Mouse (Mus musculus): ENCODE data around the gene Sept10. TPM values are rescaled to one million over a fixed set of nuclear protein-coding genes. Genes with fewer than 3 reads are reported as not detected.
"Not testable (repeated sequence)": the region's sequence is repeated elsewhere in the genome, so short reads cannot be mapped to it uniquely, and the experiment has no call there.

The Sept10 gene
- polyA plus RNA-seq, 1 experiment = 1.5 TPM

- TF ChIP-seq CTCF (IDR thresholded peaks at IDR 0.05; ENCODE audit: extremely low read depth, insufficient read length, insufficient replicate concordance, low read depth, low read length) (no peak), POLR2A (IDR thresholded peaks at IDR 0.05; ENCODE audit: low read depth, low read length) (no peak)
Measured at GRCm38 (mm10) chr10:59106644-59107043, 115.0 kb downstream of the Sept10 start.

GRCm38 (mm10) chr10:59105885-59106284, 115.8 kb downstream of the Sept10 start:
- H3K27me3 ChIP-seq (ENCODE audit: control insufficient read depth, insufficient read depth, low read length) = no peaks in the 10 kb centered on the region
- H3K4me3 ChIP-seq (ENCODE audit: low read depth, low read length) = no peak overlapping the region
- H3K4me1 ChIP-seq (ENCODE audit: control insufficient read depth, insufficient read depth, insufficient read length, low read length) = no peaks in the 10 kb centered on the region
- no peak for TF ChIP-seq POLR2A (IDR thresholded peaks at IDR 0.05; ENCODE audit: low read depth, low read length)
- no peak for TF ChIP-seq CTCF (IDR thresholded peaks at IDR 0.05; ENCODE audit: extremely low read depth, insufficient read length, insufficient replicate concordance, low read depth, low read length)
- H3K27ac ChIP-seq (ENCODE audit: insufficient read depth, low read depth, low read length) = no peak overlapping the region
- 82% methylated on average over 8 of the region's 8 CpGs for WGBS
- no peaks in the 10 kb centered on the region for H3K36me3 ChIP-seq (ENCODE audit: control insufficient read depth, insufficient read depth, low read length)

More at GRCm38 (mm10) chr10:59106644-59107043, 115.0 kb downstream of the Sept10 start:
- WGBS = 56% methylated on average over 3 of the region's 3 CpGs
- Histone ChIP-seq H3K27ac (ENCODE audit: insufficient read depth, low read depth, low read length) (no peak overlapping the region), H3K36me3 (ENCODE audit: control insufficient read depth, insufficient read depth, low read length) (no peaks in the 10 kb centered on the region), H3K27me3 (ENCODE audit: control insufficient read depth, insufficient read depth, low read length) (no peaks in the 10 kb centered on the region), H3K4me1 (ENCODE audit: control insufficient read depth, insufficient read depth, insufficient read length, low read length) (no peaks in the 10 kb centered on the region), H3K4me3 (ENCODE audit: low read depth, low read length) (no peak overlapping the region)

GRCm38 (mm10) chr10:59104683-59105082, 117.0 kb downstream of the Sept10 start:
- WGBS = 69% methylated on average over 5 of the region's 5 CpGs
- Histone ChIP-seq H3K4me3 (ENCODE audit: low read depth, low read length) (no peak overlapping the region), H3K36me3 (ENCODE audit: control insufficient read depth, insufficient read depth, low read length) (no peaks in the 10 kb centered on the region), H3K4me1 (ENCODE audit: control insufficient read depth, insufficient read depth, insufficient read length, low read length) (no peaks in the 10 kb centered on the region), H3K27ac (ENCODE audit: insufficient read depth, low read depth, low read length) (no peak overlapping the region), H3K27me3 (ENCODE audit: control insufficient read depth, insufficient read depth, low read length) (no peaks in the 10 kb centered on the region)
- no peak for TF ChIP-seq CTCF (IDR thresholded peaks at IDR 0.05; ENCODE audit: extremely low read depth, insufficient read length, insufficient replicate concordance, low read depth, low read length)

- WGBS = 80% methylated on average over 5 of the region's 5 CpGs
- H3K36me3 ChIP-seq (ENCODE audit: control insufficient read depth, insufficient read depth, low read length); H3K27me3 ChIP-seq (ENCODE audit: control insufficient read depth, insufficient read depth, low read length): not testable (repeated sequence)
Measured at GRCm38 (mm10) chr10:59103076-59103475, 118.6 kb downstream of the Sept10 start.

GRCm38 (mm10) chr10:59091988-59092387, 129.7 kb downstream of the Sept10 start:
- H3K27ac ChIP-seq (ENCODE audit: insufficient read depth, low read depth, low read length) = no peak overlapping the region
- TF ChIP-seq POLR2A (IDR thresholded peaks at IDR 0.05; ENCODE audit: low read depth, low read length) = no peak
- no peak for TF ChIP-seq CTCF (IDR thresholded peaks at IDR 0.05; ENCODE audit: extremely low read depth, insufficient read length, insufficient replicate concordance, low read depth, low read length)
- no peaks in the 10 kb centered on the region for H3K36me3 ChIP-seq (ENCODE audit: control insufficient read depth, insufficient read depth, low read length)
- WGBS = 90% methylated on average over 7 of the region's 7 CpGs
- no peak overlapping the region for H3K4me3 ChIP-seq (ENCODE audit: low read depth, low read length)
- H3K27me3 ChIP-seq (ENCODE audit: control insufficient read depth, insufficient read depth, low read length) = no peaks in the 10 kb centered on the region
- no peaks in the 10 kb centered on the region for H3K4me1 ChIP-seq (ENCODE audit: control insufficient read depth, insufficient read depth, insufficient read length, low read length)

More at GRCm38 (mm10) chr10:59103076-59103475, 118.6 kb downstream of the Sept10 start:
- not testable (repeated sequence) for H3K27ac ChIP-seq (ENCODE audit: insufficient read depth, low read depth, low read length); H3K4me3 ChIP-seq (ENCODE audit: low read depth, low read length); H3K4me1 ChIP-seq (ENCODE audit: control insufficient read depth, insufficient read depth, insufficient read length, low read length)

Other genes with a start within 250 kb of the Sept10 start
- 1.9 and 6.3 TPM in 2 replicates for gene Sowahc, start 106 bp upstream of the Sept10 start, polyA plus RNA-seq (2012; rRNA removed)
- gene P4ha1, start 101.4 kb upstream of the Sept10 start, polyA plus RNA-seq (2012; rRNA removed) = 1.2 and 1.7 TPM in 2 replicates
- gene Gm10273, start 173.8 kb upstream of the Sept10 start, polyA plus RNA-seq (2012; rRNA removed) = 0.38 and 1.1 TPM in 2 replicates
- 31.3 and 92.7 TPM in 2 replicates for gene Pla2g12b, start 181.8 kb upstream of the Sept10 start, polyA plus RNA-seq (2012; rRNA removed)
- gene Oit3, start 219.9 kb upstream of the Sept10 start, polyA plus RNA-seq (2012; rRNA removed) = 0.24 and 0.72 TPM in 2 replicates